Mouse (Mus musculus): ENCODE data around the gene Timm44.
"Not testable (repeated sequence)": the region's sequence is repeated elsewhere in the genome, so short reads cannot be mapped to it uniquely, and the experiment has no call there.

DNA sequence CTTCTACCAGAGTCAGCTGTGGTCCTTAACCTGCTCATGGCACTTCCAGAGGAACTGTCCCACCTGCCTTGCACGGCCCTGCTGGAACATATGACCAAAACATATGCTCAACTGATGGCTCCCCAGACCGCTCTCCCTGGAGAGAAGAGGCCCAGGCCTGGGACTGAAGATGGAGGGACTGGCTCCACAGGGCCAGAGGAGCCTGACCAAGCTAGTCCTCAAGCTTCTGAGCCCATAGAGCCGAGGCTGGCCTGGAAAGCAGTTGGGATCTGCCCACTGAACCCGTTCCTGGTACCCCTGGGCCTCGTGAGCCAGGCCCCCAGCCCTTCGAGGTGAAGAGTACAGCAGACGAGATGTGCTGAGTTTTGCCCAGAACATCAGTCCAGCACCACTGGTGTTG is 20.2 kb downstream of the Timm44 start:
- not testable (repeated sequence) for TF ChIP-seq CTCF, EP300 (IDR thresholded peaks at IDR 0.05; ENCODE audit: low read depth)
